Mouse (Mus musculus): ENCODE results near the gene Zc3h15. TPM values are rescaled to one million over a fixed set of nuclear protein-coding genes. Genes with fewer than 3 reads are reported as not detected.

Zc3h15 gene
- polyA plus RNA-seq (2012): 27.1 and 41.9 TPM in 2 replicates

DNA sequence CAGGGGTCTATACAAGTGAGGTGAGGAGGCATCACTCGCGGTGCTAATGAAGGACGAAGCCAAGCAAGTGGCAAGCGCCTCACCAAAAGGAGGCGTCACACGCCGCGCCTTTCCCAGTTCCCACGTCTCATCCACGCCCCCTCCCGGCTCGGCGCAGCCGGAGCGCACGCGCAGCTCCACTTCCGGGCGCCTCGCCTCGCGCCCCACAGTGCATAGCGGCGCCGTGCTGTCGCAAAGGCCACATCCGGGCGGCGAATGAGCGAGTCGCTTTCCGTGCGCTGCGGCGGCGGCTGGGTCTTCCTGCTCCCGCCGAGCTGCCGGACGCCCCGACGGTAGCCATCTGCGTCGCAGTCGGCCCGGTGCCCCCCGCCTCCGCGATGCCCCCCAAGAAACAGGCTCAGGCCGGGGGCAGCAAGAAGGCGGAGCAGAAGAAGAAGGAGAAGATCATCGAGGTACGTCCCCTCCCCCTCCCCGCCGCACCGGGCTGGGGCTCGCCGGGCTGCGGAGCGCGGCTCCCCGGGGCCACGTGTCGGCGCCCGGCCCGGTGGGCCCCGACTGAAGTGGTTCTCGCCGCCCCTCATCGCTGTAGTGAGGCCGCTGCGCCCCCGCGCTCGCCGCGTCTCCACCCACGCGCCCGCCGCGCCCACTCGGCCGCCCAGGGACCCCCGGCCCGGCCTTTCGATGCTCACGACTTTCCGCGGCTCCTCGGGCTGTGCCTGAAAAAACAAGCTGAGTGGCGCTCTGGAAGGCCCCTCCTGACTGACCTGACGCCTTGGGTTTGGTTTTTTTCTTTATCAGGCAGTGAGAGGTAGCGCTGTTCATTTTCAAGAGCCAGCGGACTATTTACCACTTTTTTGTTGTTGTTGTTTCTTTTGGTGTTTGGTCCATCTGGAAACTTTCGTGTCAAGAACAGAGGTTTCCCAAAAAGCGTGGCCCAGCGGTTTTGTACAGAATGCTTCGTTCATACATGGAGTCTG lies at the start of gene Zc3h15:
Zc3h15 (plus strand) TSS at position 160 of the 977 bp plus-strand sequence.
- Histone ChIP-seq H3K9me3 (ENCODE audit: control insufficient read depth, low read length) (no peaks in the 10 kb centered on the region), H3K27me3 (ENCODE audit: control insufficient read depth) (no peaks in the 10 kb centered on the region), H3K4me1 (ENCODE audit: control insufficient read depth) (peaks cover 25% of the 10 kb centered on the region), H3K36me3 (ENCODE audit: control insufficient read depth) (peaks cover 6% of the 10 kb centered on the region), H3K4me3 (replicated peaks) (peak within 1 kb of the TSS; percentile 92)
- TF ChIP-seq TAL1 (IDR thresholded peaks at IDR 0.05; ENCODE audit: low read length) (no peak), GATA1 (IDR thresholded peaks at IDR 0.05; ENCODE audit: low read length) (no peak)

DNA sequence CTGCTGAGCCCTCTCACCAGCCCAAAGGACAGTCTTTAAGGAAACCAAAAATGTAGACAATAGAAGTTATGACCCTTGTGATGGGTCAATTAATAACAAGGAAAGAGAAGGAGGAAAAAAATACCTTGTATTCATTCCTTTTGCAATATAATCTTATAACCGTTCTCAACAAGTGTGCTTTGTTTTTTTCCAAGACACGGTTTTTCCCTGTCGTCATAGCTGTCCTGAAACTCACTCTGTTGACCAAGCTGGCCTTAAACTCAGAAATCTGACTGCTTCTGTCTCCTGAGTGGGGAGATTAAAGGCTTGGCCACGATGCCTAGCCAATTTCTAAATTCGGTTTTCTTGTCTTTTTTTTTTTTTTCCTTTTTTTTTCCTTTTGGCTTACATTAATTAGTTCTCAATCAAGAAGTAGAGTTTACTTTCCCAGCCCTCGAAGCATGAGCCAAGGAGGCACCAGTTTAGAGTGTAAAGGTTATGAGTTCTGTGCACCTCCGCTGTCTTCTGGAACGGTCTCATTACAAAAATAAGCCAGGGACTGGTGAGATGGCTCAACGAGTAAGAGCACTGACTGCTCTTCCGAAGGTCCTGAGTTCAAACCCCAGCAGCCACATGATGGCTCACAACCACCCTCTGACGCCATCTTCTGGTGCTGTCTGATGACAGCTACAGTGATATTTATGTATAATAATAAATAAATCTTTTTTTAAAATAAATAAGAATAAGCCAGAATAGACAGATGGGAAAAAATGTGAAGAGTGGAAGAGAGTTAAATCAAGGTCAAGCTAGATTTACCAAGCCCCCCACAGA lies 23.5 kb upstream of the Zc3h15 start:
- H3K4me3 ChIP-seq (replicated peaks): no peak overlapping the region
- no peaks in the 10 kb centered on the region for H3K4me1 ChIP-seq (ENCODE audit: control insufficient read depth)
- no peaks in the 10 kb centered on the region for H3K9me3 ChIP-seq (ENCODE audit: control insufficient read depth, low read length)
- no peaks in the 10 kb centered on the region for H3K36me3 ChIP-seq (ENCODE audit: control insufficient read depth)
- no peaks in the 10 kb centered on the region for H3K27me3 ChIP-seq (ENCODE audit: control insufficient read depth)
- no peak for TF ChIP-seq GATA1 (IDR thresholded peaks at IDR 0.05; ENCODE audit: low read length)
- TF ChIP-seq TAL1 (IDR thresholded peaks at IDR 0.05; ENCODE audit: low read length): no peak

DNA sequence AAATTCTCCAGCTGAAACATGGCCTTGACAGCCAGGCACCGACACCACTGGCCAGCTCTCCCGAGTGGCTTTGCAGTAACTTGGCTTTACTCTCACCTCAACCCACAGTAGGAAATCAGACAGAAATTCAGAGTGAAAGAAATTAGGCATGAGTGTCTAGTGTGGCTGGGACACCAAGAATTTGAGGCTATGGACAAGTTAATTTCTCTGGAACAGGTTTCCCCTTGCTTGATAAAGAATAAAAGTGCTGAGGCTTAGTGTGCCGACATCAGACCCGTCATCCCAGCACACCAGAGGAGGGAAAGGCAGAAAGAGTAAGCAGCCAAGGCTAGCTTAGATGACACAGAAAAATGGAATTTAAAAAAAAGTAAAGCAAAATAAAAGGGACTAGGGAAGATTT lies 22.7 kb upstream of the Zc3h15 start:
- H3K27me3 ChIP-seq (ENCODE audit: control insufficient read depth): no peaks in the 10 kb centered on the region
- no peaks in the 10 kb centered on the region for H3K9me3 ChIP-seq (ENCODE audit: control insufficient read depth, low read length)

DNA sequence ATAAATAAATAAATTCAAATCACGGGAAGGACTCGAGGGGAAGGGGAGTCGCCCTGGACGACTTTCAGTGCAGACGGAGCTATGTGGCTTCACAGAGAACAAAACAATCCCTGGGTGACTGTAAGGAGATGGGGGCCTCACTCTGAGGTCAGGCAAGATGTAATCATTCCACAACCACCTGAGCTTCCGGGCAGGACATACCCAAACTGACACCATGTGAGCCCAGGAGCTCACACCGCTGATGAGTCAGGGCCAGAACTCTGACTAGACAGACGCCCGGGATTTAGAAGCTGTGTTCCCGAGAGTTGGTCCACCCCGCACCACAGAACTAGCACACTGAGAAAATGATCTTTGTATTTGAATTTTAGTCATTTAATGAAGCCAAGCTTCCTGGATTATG lies 21.4 kb upstream of the Zc3h15 start:
- Histone ChIP-seq H3K27me3 (ENCODE audit: control insufficient read depth) (no peaks in the 10 kb centered on the region), H3K36me3 (ENCODE audit: control insufficient read depth) (no peaks in the 10 kb centered on the region), H3K4me3 (replicated peaks) (no peak overlapping the region), H3K9me3 (ENCODE audit: control insufficient read depth, low read length) (no peaks in the 10 kb centered on the region), H3K4me1 (ENCODE audit: control insufficient read depth) (no peaks in the 10 kb centered on the region)
- TF ChIP-seq GATA1 (IDR thresholded peaks at IDR 0.05; ENCODE audit: low read length): no peak
- no peak for TF ChIP-seq TAL1 (IDR thresholded peaks at IDR 0.05; ENCODE audit: low read length)

More for the DNA sequence above, 22.7 kb upstream of the Zc3h15 start:
- TF ChIP-seq GATA1 (IDR thresholded peaks at IDR 0.05; ENCODE audit: low read length) (no peak), TAL1 (IDR thresholded peaks at IDR 0.05; ENCODE audit: low read length) (no peak)
- H3K36me3 ChIP-seq (ENCODE audit: control insufficient read depth): no peaks in the 10 kb centered on the region
- no peaks in the 10 kb centered on the region for H3K4me1 ChIP-seq (ENCODE audit: control insufficient read depth)
- H3K4me3 ChIP-seq (replicated peaks): no peak overlapping the region

DNA sequence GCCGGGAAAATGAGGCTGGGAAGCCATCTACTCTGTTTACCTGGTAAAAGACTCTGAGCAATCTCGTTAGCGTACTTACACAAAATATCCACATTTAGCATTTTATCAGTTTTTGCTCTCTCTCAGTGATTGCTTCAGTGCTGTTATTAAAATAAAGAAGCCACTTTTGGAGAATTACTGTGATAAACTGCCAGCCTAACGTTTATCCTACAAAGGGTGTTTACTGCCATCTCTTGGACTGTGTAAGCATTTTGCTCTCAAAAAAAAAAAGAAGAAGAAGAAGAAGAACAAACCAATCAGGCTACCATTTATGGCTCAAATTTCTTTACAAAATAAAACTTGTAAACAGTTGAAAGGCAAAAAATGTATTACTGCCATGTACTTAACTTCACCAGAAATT lies 20.2 kb upstream of the Zc3h15 start:
- Histone ChIP-seq H3K36me3 (ENCODE audit: control insufficient read depth) (no peaks in the 10 kb centered on the region), H3K9me3 (ENCODE audit: control insufficient read depth, low read length) (no peaks in the 10 kb centered on the region), H3K4me3 (replicated peaks) (no peak overlapping the region), H3K27me3 (ENCODE audit: control insufficient read depth) (no peaks in the 10 kb centered on the region), H3K4me1 (ENCODE audit: control insufficient read depth) (no peaks in the 10 kb centered on the region)
- no peak for TF ChIP-seq GATA1 (IDR thresholded peaks at IDR 0.05; ENCODE audit: low read length)

DNA sequence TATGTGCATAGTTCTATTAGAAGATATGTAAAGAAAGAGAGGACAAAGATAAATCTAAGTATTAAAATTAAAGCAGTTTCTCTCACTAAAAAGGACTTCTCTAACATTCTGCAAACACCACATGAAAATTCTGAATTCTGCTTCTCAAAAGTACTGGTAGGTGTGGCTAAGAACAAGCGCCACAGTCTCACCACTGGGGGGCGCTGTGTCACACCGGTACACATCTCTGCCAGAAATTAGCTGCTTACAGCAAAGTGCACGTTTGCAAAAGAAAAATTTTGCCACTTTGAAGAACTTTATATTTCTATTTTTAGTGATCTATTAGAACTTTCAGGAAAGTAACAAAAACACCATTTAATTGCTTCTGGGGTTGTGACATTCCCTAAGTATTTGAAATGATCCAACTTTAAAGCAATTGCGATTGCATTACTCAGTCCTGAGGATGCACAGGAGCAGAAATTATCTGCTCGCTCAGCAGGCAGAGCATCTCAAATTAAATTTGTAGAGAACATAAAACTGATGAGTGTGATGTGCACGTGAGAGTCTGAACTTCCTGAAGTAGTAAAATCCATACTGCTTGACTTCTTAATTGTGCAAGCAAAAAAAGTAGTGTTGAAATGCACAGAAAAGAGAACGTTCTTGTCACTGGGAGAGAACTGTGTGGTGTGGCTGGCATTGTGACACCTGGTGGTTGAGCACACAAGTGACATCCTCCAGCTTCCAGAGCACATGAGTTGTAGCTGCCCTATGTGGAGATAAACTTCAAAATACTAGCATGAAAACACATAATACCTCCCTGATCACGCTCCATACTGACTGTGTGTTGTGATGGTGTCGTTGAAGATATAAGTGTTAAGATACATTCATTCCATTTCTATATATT lies 18.8 kb upstream of the Zc3h15 start:
- Histone ChIP-seq H3K4me1 (ENCODE audit: control insufficient read depth) (no peaks in the 10 kb centered on the region), H3K36me3 (ENCODE audit: control insufficient read depth) (no peaks in the 10 kb centered on the region), H3K9me3 (ENCODE audit: control insufficient read depth, low read length) (no peaks in the 10 kb centered on the region), H3K27me3 (ENCODE audit: control insufficient read depth) (no peaks in the 10 kb centered on the region), H3K4me3 (replicated peaks) (no peak overlapping the region)
- TF ChIP-seq TAL1 (IDR thresholded peaks at IDR 0.05; ENCODE audit: low read length) (no peak), GATA1 (IDR thresholded peaks at IDR 0.05; ENCODE audit: low read length) (no peak)

DNA sequence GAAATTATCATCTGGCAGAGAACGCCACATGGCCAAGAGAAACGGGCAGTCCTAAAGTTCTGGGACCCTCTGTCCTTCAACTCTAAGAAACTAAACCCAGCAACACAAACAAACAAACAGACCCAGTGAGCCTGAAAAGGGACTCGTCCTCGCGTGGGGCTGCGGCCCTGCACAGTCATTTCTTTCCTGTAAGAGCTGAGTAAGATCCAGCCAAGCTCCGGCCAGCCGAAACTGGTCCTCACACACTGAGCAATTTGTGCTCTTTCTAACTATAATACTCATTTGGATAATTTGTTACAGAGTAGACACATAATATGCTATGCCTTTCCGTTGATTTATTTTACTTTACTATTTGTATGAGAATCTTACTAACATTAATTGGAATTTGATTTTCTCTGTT lies 17.4 kb upstream of the Zc3h15 start:
- Histone ChIP-seq H3K36me3 (ENCODE audit: control insufficient read depth) (no peaks in the 10 kb centered on the region), H3K4me3 (replicated peaks) (no peak overlapping the region), H3K4me1 (ENCODE audit: control insufficient read depth) (no peaks in the 10 kb centered on the region), H3K27me3 (ENCODE audit: control insufficient read depth) (no peaks in the 10 kb centered on the region), H3K9me3 (ENCODE audit: control insufficient read depth, low read length) (no peaks in the 10 kb centered on the region)
- TF ChIP-seq TAL1 (IDR thresholded peaks at IDR 0.05; ENCODE audit: low read length): no peak
- TF ChIP-seq GATA1 (IDR thresholded peaks at IDR 0.05; ENCODE audit: low read length): no peak

DNA sequence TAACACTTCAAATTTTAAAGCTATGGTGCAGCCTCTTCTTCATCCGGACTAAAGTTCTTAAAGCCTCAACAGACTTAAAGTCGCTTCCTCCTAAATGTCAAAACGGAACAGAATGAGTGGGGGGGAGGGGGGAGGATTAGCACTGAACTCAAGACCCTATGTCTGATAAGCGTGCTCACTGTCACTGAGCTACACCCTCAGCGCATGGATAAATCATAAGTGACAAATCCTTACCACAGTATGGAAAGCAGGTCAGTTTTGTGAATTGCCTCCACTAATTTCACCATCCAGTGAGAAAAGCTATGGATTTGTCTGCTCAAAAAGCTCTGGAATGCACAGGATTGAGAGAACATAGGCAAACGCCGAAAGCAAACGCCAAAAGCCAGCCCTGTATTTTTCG lies 16.7 kb upstream of the Zc3h15 start:
- H3K36me3 ChIP-seq (ENCODE audit: control insufficient read depth): no peaks in the 10 kb centered on the region
- H3K4me3 ChIP-seq (replicated peaks): no peak overlapping the region
- H3K9me3 ChIP-seq (ENCODE audit: control insufficient read depth, low read length): no peaks in the 10 kb centered on the region
- H3K4me1 ChIP-seq (ENCODE audit: control insufficient read depth): no peaks in the 10 kb centered on the region
- no peaks in the 10 kb centered on the region for H3K27me3 ChIP-seq (ENCODE audit: control insufficient read depth)
- TF ChIP-seq TAL1 (IDR thresholded peaks at IDR 0.05; ENCODE audit: low read length): no peak
- no peak for TF ChIP-seq GATA1 (IDR thresholded peaks at IDR 0.05; ENCODE audit: low read length)

Data from erythroblast, embryonic 14.5 days (primary cell).